Mouse (Mus musculus) gastrocnemius, adult 2 months (tissue): ENCODE measurements around the gene Pfkfb1. TPM values are rescaled to one million over a fixed set of nuclear protein-coding genes. Genes with fewer than 3 reads are reported as not detected.

Experiments used
- DNase-seq: peaks from one replicate; pipeline ENCODE4 v3.0.0; 2022
- H3K27ac ChIP-seq: fragments of 200-600 bp; 2 replicates; pipeline ENCODE4 v1.8.1; 2022; ENCODE audit warnings: mild to moderate bottlenecking
- H3K4me3 ChIP-seq: fragments of 200-600 bp; 2 replicates; pipeline ENCODE4 v1.8.1; 2022; ENCODE audit warnings: mild to moderate bottlenecking, moderate library complexity
- CTCF ChIP-seq: fragments of 200-600 bp; IDR thresholded peaks from 2 replicates; pipeline ENCODE4 v1.8.1; 2022; ENCODE audit warnings: antibody characterized with exemption, mild to moderate bottlenecking, moderate library complexity
- intact Hi-C: fragments of 180-260 bp; cut with DNase I; formaldehyde crosslinking; loops from one replicate; pipeline ENCODE4 v1.15.1; 2025
- microRNA-seq: library from miRNA; unstranded; fragments of <30 nt; microRNA quantifications from one replicate; pipeline ENCODE4 v1.2.0, GENCODE M21; 2021
- total RNA-seq, 2 experiments: library from RNA; stranded (reverse); gene quantifications; 2 replicates each; pipeline ENCODE4 v1.2.3; 2021

The Pfkfb1 gene
- total RNA-seq, 2 experiments from 2014 or later, result 25.4 to 82.6 TPM

DNA sequence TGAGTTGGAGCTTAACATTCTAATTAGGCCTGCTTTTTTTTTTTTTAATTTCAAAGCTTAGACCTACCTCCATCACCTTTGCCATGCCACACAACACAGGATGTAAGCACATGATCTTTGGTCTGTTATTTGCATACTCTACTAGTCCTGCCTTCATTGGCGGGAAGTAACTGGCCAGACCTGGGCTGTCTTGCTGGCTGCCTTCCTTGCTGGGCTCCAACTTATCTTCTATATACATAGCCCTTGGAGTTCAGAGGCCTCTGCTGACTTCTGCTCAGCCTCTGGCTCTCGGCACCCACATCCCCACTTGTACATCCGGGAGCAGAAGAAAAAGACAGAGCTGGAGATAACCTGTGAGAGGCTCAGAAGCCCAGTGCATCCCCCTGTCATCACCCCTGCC is 6.1 kb downstream of the Pfkfb1 start:
- peak overlapping the region; percentile 84 for H3K27ac ChIP-seq
- TF ChIP-seq CTCF, result no peak
- peak overlapping the region; percentile 60 for H3K4me3 ChIP-seq
- intact Hi-C loops, result loop anchor here (10.0 kb wide), 1 partner anchor 361 kb away; no protein-coding TSS in a partner anchor
- no peak for DNase-seq

- intact Hi-C loops, result loop anchor here (10.0 kb wide), 1 partner anchor 360 kb away; no protein-coding TSS in a partner anchor
- no peak for TF ChIP-seq CTCF
- DNase-seq, result peak; percentile 34
- Histone ChIP-seq H3K27ac (peak overlapping the region; percentile 84), H3K4me3 (peak overlapping the region; percentile 60)
Observed at GRCm38 (mm10) chrX:150595016-150595760, 7.2 kb downstream of the Pfkfb1 start.

DNA sequence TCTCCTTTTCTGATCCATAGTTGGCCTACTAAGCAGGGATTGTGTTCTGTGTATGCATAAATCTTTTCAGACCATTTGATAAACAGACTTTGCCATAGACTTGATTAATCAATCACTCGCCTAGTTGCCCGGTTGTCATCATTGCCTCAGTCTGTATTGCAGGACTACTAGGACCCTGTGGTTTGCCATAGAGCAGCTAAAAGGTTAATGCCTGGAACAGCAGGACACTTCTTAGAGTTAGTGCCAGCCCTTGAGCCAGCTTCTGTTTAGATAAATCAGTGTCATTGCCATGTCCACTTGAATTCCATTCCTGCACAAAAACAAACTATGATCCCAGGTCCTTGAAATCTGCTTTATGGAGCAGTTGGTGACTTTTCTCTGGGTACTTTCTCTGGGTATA is 10.9 kb downstream of the Pfkfb1 start:
- Histone ChIP-seq H3K27ac (peak overlapping the region; percentile 35; the same call in 1 of the 2 replicates), H3K4me3 (no peak overlapping the region)
- intact Hi-C loops, result loop anchor here (10.0 kb wide), 1 partner anchor 356 kb away; no protein-coding TSS in a partner anchor
- DNase-seq, result no peak
- no peak for TF ChIP-seq CTCF

GRCm38 (mm10) chrX:150636421-150636820 is 48.4 kb downstream of the Pfkfb1 start:
- H3K27ac ChIP-seq, result no peak overlapping the region
- intact Hi-C loops, result no loop called here
- TF ChIP-seq CTCF, result no peak
- H3K4me3 ChIP-seq, result no peak overlapping the region
- DNase-seq, result no peak

- intact Hi-C loops, result no loop called here
- no peak for DNase-seq
Observed at GRCm38 (mm10) chrX:150656122-150656907, 68.3 kb downstream of the Pfkfb1 start.

DNA sequence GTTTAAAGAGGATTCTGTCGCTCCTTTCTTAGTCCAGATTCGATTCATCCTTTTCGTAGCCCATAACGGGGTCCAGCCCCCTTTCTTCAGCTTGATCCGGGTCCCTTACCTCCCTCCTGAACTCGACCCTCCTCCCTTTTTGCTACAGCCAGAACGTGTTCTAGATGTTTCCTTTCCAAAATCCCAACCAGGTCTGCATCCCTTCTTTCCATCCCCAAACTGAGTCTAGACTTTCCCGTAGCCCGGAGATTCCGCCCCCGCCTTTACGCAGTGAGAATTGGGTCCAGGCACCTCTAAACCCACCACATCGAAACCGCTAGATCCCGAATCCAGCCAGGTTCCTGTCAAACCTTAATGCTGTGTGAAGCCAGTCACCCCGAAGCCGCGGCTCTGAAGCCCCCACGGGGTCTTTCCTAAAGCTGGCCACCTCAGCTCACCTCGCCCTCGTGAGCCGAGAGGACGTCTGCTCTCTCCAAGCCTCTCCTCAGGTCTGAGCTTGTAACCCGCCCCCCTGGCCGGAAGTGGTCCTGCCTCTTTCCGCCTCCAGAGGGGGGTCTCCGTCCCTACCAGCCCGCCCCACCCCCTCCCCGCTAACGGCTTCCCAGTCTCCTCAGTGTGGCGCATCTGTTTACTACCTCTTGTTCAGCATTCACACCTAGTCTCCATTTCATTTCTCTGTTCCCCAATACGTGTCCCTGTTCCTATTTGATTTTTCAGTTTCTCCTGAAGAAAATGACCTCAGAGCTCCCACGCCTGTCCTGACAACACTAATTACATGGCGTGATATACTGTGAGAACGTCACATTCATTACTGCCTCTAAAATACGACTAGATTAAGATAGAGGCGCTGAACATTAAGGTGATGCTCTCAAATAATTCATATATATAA is 69.1 kb downstream of the Pfkfb1 start, which contains the start of gene Tro:
Gene Tro, minus strand, starts transcription at position 676 of the 889 bp plus-strand sequence.
- no peak for DNase-seq
- intact Hi-C loops, result no loop called here
- no peak for TF ChIP-seq CTCF
- H3K27ac ChIP-seq, result no peak within 1 kb of the TSS
- peak within 1 kb of the TSS; percentile 61 for H3K4me3 ChIP-seq

More at GRCm38 (mm10) chrX:150656122-150656907, 68.3 kb downstream of the Pfkfb1 start:
- no peak for TF ChIP-seq CTCF
- peak overlapping the region; percentile 61 for H3K4me3 ChIP-seq
- H3K27ac ChIP-seq, result no peak overlapping the region

DNA sequence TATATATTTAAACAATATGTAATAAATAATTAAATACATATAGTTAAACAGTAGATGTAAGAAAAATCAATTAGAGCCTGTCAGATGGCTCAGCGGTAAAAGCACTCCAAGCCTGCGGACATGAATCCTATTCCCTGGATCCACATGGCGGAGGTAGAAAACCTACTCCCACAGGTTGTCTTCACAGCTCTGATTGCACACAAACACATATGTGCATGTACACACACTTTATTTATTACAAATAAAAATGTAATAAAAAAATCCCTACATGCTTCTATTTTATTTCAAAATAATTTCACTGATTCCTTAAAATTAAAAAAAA is 69.7 kb downstream of the Pfkfb1 start:
- TF ChIP-seq CTCF, result no peak
- H3K4me3 ChIP-seq, result no peak overlapping the region

GRCm38 (mm10) chrX:150662809-150663208 is 74.8 kb downstream of the Pfkfb1 start:
- peak; percentile 45 for TF ChIP-seq CTCF
- Histone ChIP-seq H3K27ac (no peak overlapping the region), H3K4me3 (no peak overlapping the region)
- intact Hi-C loops, result loop anchor here (10.0 kb wide), 2 partner anchors 148 to 178 kb away; no protein-coding TSS in a partner anchor
- DNase-seq, result no peak

More for the DNA sequence above, 69.7 kb downstream of the Pfkfb1 start:
- intact Hi-C loops, result no loop called here
- no peak for DNase-seq
- H3K27ac ChIP-seq, result no peak overlapping the region

GRCm38 (mm10) chrX:150677505-150677904 is 89.5 kb downstream of the Pfkfb1 start:
- Histone ChIP-seq H3K4me3 (no peak overlapping the region), H3K27ac (no peak overlapping the region)
- intact Hi-C loops, result no loop called here
- no peak for DNase-seq
- TF ChIP-seq CTCF, result no peak

Small RNA genes lying within 50 kb of the gene (microRNA-seq; reads per million reads assigned to microRNA genes)
- not detected for gene Mir3620

Other genes with a start within 250 kb of the Pfkfb1 start
- 1 to 10 TPM; 6.0 to 8.6 TPM for gene Tmem29, start 129.1 kb upstream of the Pfkfb1 start, total RNA-seq
- gene Alas2, start 40.9 kb upstream of the Pfkfb1 start, total RNA-seq, result 1 to 10 TPM; 2.4 to 3.2 TPM
- 10 to 100 TPM in 1 of 2 experiments, 1 to 10 TPM in 1; 5.6 to 13.7 TPM for gene Apex2, start 1.6 kb downstream of the Pfkfb1 start, total RNA-seq
- gene Tro, start 69.4 kb downstream of the Pfkfb1 start, total RNA-seq, result under 1 TPM in 1 of 2 experiments, not detected in 1; 0.20 TPM
- gene Maged2, start 226.1 kb downstream of the Pfkfb1 start, total RNA-seq, result 10 to 100 TPM; 14.1 to 15.4 TPM